In the genomic region with DNA sequence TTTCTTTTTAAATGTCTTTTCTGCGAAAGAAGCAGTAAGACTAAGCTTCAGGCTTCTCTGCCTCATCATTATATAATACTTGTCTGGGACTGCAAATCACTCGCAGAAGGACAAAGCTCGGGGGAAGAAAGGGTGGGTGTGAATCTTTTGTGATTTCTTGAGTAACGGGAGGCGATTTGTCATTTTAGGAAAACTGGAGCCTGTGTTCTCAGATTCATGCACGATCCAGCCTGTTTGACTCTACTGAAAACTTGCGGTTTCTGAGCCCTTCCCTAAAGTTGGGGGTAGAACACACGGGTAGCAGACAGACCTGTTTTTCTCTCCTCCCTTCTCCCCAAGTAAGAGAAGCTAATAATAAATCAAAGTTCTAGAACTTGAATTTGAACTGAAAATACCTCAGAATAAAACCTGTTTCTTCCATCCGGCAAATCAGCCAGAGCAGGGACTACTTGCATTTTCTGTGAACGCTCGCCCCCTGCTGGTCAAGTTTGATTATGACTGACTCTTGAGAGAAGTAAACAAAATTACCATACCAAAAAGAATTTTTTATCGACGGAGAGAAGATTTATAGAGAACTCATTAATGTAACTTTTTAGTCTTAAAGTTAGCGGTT, we compare ENCODE assay signal across 8 mouse cellular contexts.
DNase-seq lines count a peak whose midpoint lies in the region; ATAC-seq and TF ChIP-seq lines count a peak whose summit lies in the region.

No protein-coding gene starts in this region.

- no peak overlapping the region for H3K9ac ChIP-seq in intestine, embryonic 14.5 days (ENCODE audit: low read length)
- no peak overlapping the region for H3K9ac ChIP-seq in intestine, embryonic 15.5 days
- no peak overlapping the region for H3K9ac ChIP-seq in limb, embryonic 11.5 days (ENCODE audit: low read length)
- H3K9ac ChIP-seq in midbrain, postnatal 0 days (replicated peaks; ENCODE audit: low read length, poor library complexity, severe bottlenecking), result no peak overlapping the region
- no peak overlapping the region for H3K9ac ChIP-seq in stomach, embryonic 15.5 days

- peak; percentile 82 for DNase-seq in intestine, embryonic 14.5 days (ENCODE audit: low spot score)
- DNase-seq in cerebellum, postnatal 25 days, result peak; percentile 83 to 90
- peak; percentile 80 to 84 for DNase-seq in frontal cortex, postnatal 36 days (ENCODE audit: low spot score in 2 of 2)
- DNase-seq in kidney, adult 8-10 months, result peak; percentile 26 to 61
- peak; percentile 84 for DNase-seq in limb, embryonic 11.5 days (ENCODE audit: low spot score)
- DNase-seq in midbrain, postnatal 0 days (ENCODE audit: low spot score), result peak; percentile 73

- 28% methylated on average over 14 of the region's 14 CpGs for WGBS in intestine, embryonic 14.5 days
- WGBS in intestine, embryonic 15.5 days, result 30% methylated on average over 14 of the region's 14 CpGs
- 37% methylated on average over 14 of the region's 14 CpGs for WGBS in limb, embryonic 11.5 days
- WGBS in midbrain, postnatal 0 days, result 27% methylated on average over 14 of the region's 14 CpGs
- WGBS in stomach, embryonic 15.5 days, result 30% methylated on average over 14 of the region's 14 CpGs

- ATAC-seq in intestine, embryonic 14.5 days (replicated peaks; ENCODE audit: low FRiP score, low TSS enrichment, low read depth), result no peak
- no peak for ATAC-seq in intestine, embryonic 15.5 days
- ATAC-seq in limb, embryonic 11.5 days (ENCODE audit: insufficient number of reproducible peaks, low FRiP score, low TSS enrichment, low read depth), result no peak
- no peak for ATAC-seq in midbrain, postnatal 0 days (ENCODE audit: low FRiP score)
- no peak for ATAC-seq in stomach, embryonic 15.5 days (ENCODE audit: insufficient read depth, low FRiP score, low read depth)

- peak; percentile 75 for TF ChIP-seq CTCF in midbrain, postnatal 0 days (IDR thresholded peaks at IDR 0.05)

- H3K4me1 ChIP-seq in intestine, embryonic 14.5 days (replicated peaks; ENCODE audit: control insufficient read depth, insufficient read depth, low read length), result no peaks in the 10 kb centered on the region
- H3K4me1 ChIP-seq in intestine, embryonic 15.5 days (replicated peaks), result no peaks in the 10 kb centered on the region
- H3K4me1 ChIP-seq in limb, embryonic 11.5 days (ENCODE audit: control insufficient read depth, insufficient read depth, low read length), result no peaks in the 10 kb centered on the region
- no peaks in the 10 kb centered on the region for H3K4me1 ChIP-seq in midbrain, postnatal 0 days (ENCODE audit: insufficient read depth, low read length)
- H3K4me1 ChIP-seq in stomach, embryonic 15.5 days, result no peaks in the 10 kb centered on the region

- no peak overlapping the region for H3K4me3 ChIP-seq in intestine, embryonic 14.5 days (ENCODE audit: low read depth, low read length)
- no peak overlapping the region for H3K4me3 ChIP-seq in intestine, embryonic 15.5 days (replicated peaks)
- H3K4me3 ChIP-seq in limb, embryonic 11.5 days (ENCODE audit: low read depth, low read length), result no peak overlapping the region
- H3K4me3 ChIP-seq in midbrain, postnatal 0 days (ENCODE audit: low read depth, low read length), result no peak overlapping the region
- H3K4me3 ChIP-seq in stomach, embryonic 15.5 days (replicated peaks), result no peak overlapping the region

- H3K4me2 ChIP-seq in intestine, embryonic 14.5 days (ENCODE audit: low read length), result no peak overlapping the region
- H3K4me2 ChIP-seq in intestine, embryonic 15.5 days (replicated peaks), result no peak overlapping the region
- no peak overlapping the region for H3K4me2 ChIP-seq in limb, embryonic 11.5 days (ENCODE audit: low read depth, severe bottlenecking)
- peak overlapping the region; percentile 22; the same call in 1 of the 2 replicates for H3K4me2 ChIP-seq in midbrain, postnatal 0 days (ENCODE audit: low read depth, low read length, poor library complexity, severe bottlenecking)
- H3K4me2 ChIP-seq in stomach, embryonic 15.5 days, result peak overlapping the region; percentile 13; the same call in 1 of the 2 replicates

- no peaks in the 10 kb centered on the region for H3K9me3 ChIP-seq in intestine, embryonic 14.5 days (ENCODE audit: control insufficient read depth, low read length)
- no peaks in the 10 kb centered on the region for H3K9me3 ChIP-seq in intestine, embryonic 15.5 days
- no peaks in the 10 kb centered on the region for H3K9me3 ChIP-seq in limb, embryonic 11.5 days (ENCODE audit: control insufficient read depth, low read length)
- no peaks in the 10 kb centered on the region for H3K9me3 ChIP-seq in midbrain, postnatal 0 days (ENCODE audit: low read length)
- H3K9me3 ChIP-seq in stomach, embryonic 15.5 days, result no peaks in the 10 kb centered on the region

- H3K27ac ChIP-seq in intestine, embryonic 14.5 days (ENCODE audit: low read depth), result no peak overlapping the region
- no peak overlapping the region for H3K27ac ChIP-seq in intestine, embryonic 15.5 days
- no peak overlapping the region for H3K27ac ChIP-seq in limb, embryonic 11.5 days (replicated peaks; ENCODE audit: low read depth, low read length)
- H3K27ac ChIP-seq in midbrain, postnatal 0 days (ENCODE audit: low read depth, low read length), result no peak overlapping the region
- no peak overlapping the region for H3K27ac ChIP-seq in stomach, embryonic 15.5 days

- H3K36me3 ChIP-seq in intestine, embryonic 14.5 days (ENCODE audit: control insufficient read depth, insufficient read depth, low read length), result no peaks in the 10 kb centered on the region
- no peaks in the 10 kb centered on the region for H3K36me3 ChIP-seq in intestine, embryonic 15.5 days
- H3K36me3 ChIP-seq in limb, embryonic 11.5 days (ENCODE audit: control insufficient read depth, insufficient read depth, low read length), result no peaks in the 10 kb centered on the region
- no peaks in the 10 kb centered on the region for H3K36me3 ChIP-seq in midbrain, postnatal 0 days (ENCODE audit: insufficient read depth, low read length)
- no peaks in the 10 kb centered on the region for H3K36me3 ChIP-seq in stomach, embryonic 15.5 days

- H3K27me3 ChIP-seq in intestine, embryonic 14.5 days (replicated peaks; ENCODE audit: control insufficient read depth, insufficient read depth, low read length), result peaks cover 15% of the 10 kb centered on the region
- H3K27me3 ChIP-seq in intestine, embryonic 15.5 days (replicated peaks), result peaks cover 6% of the 10 kb centered on the region; the same call in 1 of the 2 replicates
- no peaks in the 10 kb centered on the region for H3K27me3 ChIP-seq in limb, embryonic 11.5 days (ENCODE audit: control insufficient read depth, insufficient read depth, low read length)
- no peaks in the 10 kb centered on the region for H3K27me3 ChIP-seq in midbrain, postnatal 0 days (ENCODE audit: insufficient read depth, low read length)
- no peaks in the 10 kb centered on the region for H3K27me3 ChIP-seq in stomach, embryonic 15.5 days (replicated peaks)

Comparison
In these comparisons a context has a peak if more than half of its experiments do, and no peak if none do; other contexts are left out.
1. H3K4me2 ChIP-seq: peak in midbrain, postnatal 0 days (single experiment) and stomach, embryonic 15.5 days (single experiment); none in intestine, embryonic 14.5 days (single experiment), intestine, embryonic 15.5 days (single experiment) and limb, embryonic 11.5 days (single experiment).
2. Peak in every context shown above with its lines, with median percentiles within 50 percentile points of each other: DNase-seq.